Mouse (Mus musculus) cerebellum, adult 9-10 months (tissue): Measurements from ENCODE around the gene Fbxo24.
"Not testable (repeated sequence)": the region's sequence is repeated elsewhere in the genome, so short reads cannot be mapped to it uniquely, and the experiment has no call there.

Experiments used
- DNase-seq: peaks from one replicate; pipeline ENCODE4 v3.0.0; 2022

Gene Fbxo24

DNA sequence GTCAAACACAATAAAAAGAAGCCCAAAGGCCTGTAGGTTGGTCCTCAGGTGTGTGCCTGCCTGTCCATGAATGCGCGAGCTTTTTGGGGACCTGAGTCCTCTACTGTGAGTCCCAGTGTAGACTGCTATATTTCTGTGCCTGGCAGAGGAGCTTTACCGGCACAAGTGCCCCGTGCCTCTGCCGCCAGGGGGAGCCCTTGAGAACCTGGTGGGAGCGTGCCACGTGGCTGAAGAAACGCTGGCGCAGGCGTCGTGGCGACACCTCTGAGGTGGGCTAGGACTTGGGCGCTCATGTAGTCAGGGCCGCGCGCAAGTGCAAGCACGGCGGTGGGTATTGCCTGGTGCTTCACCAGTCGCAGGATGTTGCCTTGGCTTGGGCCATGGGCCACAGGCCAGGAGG, 12.3 kb upstream of the Fbxo24 start, which contains the start of gene Sap25:
Gene Sap25 (plus strand): TSS at position 281 of the 400 bp plus-strand sequence.
- no peak for DNase-seq

DNA sequence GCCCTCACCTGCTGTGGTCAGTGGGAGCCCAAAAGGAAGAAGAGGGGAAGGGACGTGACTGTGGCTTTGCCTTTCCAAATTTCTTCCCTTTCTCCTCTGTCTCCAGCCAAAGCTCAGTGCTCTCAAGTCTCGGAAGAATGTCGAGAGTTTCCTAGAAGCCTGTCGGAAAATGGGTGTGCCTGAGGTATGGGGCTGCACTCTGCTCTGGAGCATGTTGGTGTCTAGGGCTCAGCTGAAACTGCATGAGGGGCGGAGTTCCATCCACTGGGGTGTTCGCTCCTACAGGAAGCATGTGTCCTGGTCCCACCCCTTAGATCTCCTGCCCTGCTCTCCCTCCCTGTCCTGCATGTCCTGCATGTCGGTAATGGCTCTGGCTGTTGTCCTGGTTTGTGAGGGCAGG, 10.7 kb upstream of the Fbxo24 start:
- no peak for DNase-seq

DNA sequence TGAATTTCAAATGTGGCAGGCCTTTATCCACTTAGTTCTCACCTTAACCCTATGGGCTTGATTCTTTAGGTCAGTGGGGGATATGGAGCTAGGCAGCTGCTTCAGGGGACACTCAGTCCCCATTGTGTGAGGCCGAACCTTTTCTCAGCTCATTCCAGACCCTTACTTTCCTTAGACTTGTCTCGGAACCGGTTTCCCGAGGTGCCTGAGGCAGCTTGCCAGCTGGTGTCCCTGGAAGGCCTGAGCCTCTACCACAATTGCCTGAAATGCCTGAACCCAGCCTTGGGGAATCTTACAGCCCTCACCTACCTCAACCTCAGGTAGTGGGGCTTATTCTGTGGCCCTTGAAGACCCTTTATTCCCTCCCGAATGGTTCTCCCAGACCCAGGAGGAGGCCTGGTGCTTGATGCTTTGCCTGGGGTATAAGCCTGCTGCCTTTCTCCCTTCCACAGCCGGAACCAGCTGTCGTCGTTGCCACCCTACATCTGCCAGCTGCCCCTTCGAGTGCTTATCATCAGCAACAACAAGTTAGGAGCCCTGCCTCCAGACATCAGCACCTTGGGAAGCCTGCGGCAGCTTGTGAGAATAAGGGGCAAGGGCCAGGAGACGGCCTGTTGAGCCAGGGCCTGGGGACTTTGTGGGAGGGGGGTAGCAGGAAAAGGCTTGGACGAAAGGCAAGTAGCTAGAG, 4.7 kb upstream of the Fbxo24 start:
- no peak for DNase-seq

DNA sequence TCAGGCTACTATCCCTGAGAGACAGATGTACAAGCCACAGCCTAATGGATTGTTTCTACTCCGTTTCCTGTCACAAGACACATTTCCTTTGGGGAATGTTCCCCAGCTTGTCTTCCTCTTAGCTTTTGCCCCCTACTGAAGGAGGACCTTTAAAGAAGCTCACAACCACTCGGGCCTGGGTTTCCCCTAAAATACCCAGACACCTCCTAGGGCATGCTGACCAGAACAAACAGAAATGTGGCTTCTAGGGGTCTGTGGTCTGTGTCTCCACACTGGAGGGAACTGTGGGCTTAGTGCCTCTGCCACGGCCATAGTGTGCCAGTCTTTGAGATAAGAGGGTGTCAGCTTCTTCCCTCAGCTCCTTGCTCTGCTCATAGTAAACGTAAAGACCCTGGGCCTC, 2.8 kb upstream of the Fbxo24 start:
- DNase-seq: no peak

DNA sequence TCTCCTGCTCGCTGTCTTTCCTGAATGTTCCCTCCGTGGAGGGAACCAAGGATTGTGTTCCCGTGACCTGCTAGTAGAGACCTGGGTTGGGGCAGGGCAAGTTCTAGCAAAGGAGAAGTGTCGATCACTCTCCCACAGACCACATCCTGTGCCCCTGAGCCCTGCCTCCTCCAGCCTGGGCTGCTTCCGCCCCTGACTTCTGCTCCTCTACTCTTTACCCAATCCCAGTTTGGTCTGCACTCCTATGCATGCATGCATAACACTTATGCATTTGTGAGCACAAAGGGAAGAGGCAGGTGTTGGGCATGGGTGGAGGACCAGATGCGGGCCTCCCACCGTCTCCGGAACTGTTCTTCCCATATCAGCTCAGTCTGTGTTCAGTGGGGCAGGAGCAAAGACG, 2.4 kb upstream of the Fbxo24 start:
- no peak for DNase-seq

DNA sequence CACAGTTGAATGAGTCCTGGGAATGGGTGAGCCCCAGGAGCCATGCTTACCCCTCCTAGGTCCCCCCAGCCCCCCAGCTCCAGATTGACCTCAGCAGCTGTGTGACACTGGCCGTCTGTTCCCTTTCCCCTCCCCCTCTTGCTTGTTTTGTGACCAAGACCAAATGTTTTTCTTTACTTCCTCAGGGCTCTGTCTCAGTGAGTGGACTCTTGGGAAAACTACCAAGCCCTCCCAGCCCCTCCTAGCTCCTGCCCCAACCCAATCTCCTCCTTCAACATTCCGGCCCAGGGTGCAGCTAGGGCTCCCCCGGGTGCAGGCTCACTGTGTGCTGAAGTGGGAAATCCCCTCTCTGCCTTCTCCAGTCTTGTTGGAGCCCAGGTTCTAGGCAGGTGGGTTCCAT, 1.8 kb upstream of the Fbxo24 start:
- DNase-seq: peak; percentile 38

DNA sequence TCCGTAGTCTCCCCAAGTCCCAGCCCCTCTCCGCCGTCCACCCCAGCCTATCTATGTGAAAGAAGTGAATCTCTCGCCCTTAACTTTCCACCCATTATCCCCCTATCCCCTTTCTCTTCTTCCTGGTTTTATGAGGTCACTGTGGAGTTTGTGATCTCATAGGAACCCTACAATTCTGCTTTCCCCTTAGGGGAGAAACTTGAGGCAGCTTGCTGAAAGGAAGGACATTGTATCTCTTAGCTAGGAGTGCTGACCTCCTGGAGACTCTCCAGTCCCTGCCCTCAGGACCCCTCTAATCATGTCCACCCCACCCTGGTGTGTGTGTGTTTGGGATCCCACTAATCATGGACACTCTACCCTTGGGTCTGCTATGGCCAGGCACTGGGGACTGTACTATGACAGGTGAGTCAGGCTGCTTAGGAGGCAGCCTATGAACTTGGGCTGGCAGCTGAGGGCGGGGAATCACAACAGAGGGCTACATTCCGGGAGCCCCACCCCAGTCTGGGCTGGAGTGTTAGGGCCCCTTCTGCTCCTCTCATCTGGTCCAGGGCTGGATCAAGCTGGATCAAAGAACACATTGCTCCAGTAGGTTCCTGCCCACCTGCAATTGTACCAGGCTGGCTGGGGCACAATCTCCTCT, 1.2 kb upstream of the Fbxo24 start:
- peak; percentile 44 for DNase-seq

DNA sequence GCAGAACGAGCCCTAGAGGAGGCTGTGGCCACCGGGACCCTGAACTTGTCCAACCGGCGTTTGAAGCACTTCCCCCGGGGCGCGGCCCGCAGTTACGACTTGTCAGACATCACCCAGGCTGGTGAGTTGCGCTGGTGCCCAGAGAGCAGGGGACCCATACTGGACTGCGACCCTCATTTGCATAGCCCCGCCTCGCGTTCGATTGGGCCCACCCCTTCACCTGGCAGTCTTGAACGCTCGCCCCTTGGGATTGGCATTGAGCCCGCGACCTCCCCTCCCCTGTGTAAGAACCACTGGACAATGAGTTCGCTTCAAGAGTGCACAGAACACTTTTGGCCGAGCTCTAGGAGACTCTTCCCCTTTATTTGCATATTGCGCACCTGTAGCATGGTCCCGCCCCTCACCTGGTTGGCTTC, 512 bp upstream of the Fbxo24 start:
- peak; percentile 80 for DNase-seq

DNA sequence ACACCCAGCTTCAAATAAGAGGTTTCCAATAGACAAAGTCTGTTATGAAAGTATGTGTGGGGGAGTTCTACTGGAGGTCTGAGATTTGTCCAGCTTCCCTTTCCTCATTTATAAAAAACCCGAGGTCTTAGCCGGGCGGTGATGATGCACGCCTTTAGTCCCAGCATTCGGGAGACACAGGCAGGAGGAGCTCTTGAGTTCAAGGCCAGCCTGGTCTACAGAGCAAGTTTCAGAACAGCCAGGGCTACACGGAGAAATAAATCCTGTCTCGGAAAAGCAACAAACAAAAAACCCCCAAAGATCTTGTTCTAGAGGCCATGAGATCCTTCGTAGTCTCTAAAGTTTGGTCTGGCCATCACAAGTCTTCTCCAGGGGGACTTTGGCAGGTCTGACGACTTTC, 811 bp downstream of the Fbxo24 start:
- no peak for DNase-seq

DNA sequence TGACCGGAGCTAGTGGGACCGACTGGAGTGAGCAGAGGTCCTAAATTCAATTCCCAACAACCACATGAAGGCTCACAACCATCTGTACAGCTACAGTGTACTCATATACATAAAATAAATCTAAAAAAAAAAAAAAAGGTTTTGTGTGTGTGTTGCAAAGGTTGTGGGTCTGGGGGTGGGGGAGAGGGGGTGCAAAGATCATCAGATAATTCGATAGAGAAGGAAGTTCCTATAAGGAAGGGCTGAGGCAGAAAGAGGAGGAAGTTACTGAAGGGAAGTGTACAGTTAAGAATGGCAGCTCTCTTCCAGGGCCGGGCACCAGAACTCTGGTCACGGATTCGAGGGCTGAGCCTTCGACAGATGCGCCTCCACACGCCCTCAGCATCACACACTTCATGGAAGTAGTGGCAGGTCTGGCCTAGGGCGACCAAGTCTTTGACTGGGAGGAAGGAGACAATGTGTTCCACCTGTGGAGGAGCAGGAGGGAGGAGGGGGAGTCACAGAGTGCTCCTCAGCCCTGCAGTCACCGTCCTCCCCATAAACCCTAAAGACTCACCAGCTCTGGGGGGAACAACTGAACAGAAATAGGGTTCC, 4.8 kb downstream of the Fbxo24 start:
- no peak for DNase-seq

DNA sequence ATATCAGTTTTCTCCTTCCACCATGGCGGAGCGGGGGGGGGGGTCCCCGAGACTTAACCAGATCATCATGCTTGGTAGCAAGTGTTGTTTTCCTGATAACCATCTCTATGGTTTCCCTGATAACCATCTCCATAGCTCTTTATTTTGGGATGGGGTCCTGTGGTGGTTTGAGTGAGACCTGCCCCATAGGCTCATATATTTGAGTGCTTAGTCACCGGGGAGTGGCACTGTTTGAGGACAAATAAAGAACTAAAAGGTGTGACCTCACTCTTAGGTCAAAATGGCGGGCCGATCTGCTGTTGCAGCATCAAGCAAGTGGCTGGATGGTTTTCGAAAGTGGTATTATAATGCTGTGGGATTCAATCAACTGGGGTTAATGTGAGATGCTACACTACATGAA, 13.5 kb downstream of the Fbxo24 start:
- DNase-seq: no peak

DNA sequence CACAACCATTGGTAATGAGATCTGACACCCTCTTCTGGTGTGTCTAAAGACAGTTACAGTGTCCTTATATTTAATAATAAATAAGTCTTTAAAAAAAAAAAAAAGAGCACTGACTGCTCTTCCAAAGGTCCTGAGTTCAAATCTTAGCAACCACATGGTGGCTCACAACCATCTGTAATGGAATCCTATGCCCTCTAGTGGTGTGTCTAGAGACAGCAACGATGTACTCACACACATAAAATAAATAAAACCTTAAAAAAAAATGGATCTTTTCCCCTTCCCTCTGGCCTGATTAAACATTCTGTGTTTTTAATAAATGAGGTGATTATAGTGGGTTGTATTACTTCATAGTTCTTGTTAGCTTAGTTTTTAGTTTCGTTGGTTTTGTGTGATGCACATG, 13.9 kb downstream of the Fbxo24 start:
- not testable (repeated sequence) for DNase-seq

DNA sequence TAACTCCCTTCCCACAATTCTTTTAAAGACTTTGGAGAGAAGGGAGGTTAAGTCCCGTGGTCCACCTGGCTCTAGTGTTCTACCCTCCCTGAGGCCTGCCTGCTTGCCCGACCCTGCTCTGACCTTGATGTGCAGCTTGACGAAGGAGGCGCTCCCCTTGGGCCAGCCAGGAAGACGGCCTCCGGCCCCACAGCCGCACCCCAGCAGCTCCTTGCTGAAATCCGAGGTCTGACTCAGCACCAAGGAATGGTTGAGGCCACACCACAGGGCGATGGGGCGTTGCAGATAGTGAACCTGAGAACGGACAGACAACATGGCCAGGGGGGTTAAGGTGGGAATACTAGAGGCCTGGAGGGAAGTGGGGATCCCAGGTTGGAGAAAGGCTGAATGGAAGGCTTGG, 15.3 kb downstream of the Fbxo24 start, which contains the start of gene Pcolce:
Gene Pcolce (minus strand): TSS at position 235 of the 400 bp plus-strand sequence.
- DNase-seq: no peak

DNA sequence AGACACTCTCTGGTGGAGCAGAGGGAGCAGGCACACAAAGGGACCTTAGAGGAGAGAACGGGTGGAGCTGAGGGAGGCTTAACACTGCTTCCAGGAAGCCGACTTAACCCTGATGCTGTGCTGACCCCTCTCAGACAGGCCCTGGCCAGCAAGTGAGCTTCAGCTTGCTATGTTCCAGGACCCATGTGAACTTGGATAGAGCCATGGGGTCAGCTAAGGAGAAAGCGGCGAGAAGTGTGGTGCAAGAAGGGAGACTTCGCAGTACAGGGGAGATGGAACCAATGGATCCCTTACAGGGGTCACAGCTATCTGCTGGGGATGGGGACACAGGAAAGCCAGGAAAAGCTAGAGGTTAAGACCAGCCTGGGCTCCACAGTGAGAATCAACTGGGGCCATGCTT, 15.7 kb downstream of the Fbxo24 start:
- no peak for DNase-seq

DNA sequence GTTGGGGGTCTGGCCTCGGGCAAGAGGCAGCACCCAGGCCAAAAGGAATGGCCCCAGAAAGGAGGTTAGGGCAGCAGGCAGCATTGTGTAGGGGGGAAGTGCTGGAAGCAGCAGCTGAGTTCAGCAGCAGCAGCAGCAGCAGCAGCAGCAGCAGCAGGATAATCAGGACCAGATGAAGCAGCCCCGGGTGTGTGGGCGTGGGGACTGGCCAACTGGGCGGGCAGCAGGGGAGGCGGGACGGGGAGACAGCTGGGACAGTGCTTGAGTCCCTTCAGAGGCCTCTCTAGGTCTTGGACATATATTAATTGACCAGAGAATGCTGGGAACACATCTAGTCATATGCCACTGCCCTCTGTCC, 17.6 kb downstream of the Fbxo24 start:
- no peak for DNase-seq

DNA sequence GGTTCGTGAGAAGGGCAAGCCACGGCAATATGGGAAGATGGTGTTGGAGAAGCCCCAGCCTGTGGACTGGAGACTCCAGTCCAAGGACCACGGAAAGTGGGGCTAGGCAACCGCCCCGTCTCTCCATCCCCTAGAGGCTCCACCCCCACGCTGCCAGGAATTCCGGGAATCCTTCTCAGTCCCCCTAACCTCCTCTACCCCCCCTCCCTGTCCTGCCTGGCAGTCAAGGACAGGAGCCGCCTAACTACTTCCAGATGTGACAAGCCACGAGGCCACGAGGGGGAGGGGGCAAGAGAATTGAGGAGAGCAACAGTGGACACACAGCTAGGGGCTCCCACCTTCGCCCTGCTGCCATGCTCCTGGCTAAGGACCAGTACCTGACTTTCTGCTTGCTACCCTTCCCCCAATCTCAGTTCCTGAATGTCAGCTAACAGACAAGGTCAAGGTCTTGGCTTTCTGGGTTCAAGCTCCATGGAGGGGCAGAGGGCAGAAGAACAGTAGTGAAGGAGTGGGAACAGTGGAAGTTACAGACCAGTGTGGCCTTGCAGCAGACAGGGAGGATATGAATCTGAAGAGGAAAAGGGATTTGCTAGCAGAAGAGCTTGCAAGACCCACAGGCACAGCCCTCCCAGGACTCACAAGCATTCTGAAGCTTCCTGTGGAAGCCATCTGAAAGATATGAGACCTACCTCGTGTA, 18.1 kb downstream of the Fbxo24 start:
- DNase-seq: no peak

DNA sequence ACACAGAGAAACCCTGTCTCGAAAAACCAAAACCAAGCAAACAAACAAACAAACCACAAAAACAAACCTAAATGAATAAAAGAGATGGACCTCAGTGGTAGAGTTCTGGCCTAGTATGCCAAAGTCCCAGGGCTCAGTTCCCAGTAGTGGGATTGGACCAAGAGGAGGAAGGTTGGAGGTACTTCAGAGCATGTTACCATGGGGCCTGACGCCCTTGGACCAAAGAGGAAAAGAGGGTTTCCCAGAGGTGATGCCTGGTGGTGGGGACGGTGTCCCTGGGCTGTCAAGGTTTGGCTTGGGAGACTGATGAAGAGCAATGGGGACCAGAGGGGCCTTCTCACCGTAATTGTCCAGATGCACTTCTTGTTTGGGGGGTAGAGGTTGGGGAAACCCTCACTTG, 18.7 kb downstream of the Fbxo24 start:
- DNase-seq: no peak

DNA sequence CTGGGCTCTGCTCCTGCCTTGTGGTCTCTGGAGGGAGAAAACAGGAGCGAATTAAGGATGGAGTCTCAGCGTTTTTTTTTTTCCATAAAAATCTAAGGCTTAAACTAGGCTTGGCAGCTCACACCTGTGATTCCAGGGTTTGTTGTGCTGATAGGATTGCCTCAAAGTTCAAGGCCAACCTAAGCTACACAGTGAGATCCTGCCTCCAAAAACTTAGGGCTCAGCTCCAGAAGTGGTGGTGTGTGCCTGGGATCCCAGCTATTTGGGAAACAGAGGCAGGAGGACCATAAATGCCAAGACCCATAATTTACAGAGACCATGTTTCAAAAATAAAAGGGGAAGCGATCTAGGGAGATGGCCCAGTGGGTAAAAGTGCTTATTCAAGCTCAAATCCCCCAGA, 19.5 kb downstream of the Fbxo24 start:
- DNase-seq: no peak

DNA sequence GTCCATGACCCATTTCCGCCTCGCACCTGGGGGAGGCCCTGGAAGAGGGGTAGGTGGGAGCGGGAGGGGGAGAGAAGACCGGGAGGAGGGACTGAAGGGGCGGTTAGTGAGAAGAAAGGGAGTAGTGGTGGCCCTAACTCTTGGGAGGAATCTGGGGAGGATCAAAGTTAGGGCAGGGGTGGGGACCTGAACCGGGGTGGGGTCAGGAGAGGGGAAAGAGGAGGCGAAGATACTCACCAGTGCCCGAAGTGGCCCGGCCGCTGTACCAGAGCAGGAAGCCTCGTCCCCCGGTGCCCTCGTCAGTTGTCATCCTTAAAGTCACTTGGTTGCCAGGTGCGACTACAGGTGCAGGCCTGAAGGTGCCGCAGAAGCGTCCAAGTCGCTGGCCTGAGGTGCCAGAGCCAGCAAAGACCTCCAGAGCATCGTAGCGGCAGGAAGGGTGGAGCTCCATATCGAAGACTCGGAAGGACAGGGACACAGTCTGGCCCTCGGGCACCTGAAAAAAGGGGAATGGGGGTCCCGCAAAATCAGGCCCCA, 20.1 kb downstream of the Fbxo24 start:
- DNase-seq: no peak

DNA sequence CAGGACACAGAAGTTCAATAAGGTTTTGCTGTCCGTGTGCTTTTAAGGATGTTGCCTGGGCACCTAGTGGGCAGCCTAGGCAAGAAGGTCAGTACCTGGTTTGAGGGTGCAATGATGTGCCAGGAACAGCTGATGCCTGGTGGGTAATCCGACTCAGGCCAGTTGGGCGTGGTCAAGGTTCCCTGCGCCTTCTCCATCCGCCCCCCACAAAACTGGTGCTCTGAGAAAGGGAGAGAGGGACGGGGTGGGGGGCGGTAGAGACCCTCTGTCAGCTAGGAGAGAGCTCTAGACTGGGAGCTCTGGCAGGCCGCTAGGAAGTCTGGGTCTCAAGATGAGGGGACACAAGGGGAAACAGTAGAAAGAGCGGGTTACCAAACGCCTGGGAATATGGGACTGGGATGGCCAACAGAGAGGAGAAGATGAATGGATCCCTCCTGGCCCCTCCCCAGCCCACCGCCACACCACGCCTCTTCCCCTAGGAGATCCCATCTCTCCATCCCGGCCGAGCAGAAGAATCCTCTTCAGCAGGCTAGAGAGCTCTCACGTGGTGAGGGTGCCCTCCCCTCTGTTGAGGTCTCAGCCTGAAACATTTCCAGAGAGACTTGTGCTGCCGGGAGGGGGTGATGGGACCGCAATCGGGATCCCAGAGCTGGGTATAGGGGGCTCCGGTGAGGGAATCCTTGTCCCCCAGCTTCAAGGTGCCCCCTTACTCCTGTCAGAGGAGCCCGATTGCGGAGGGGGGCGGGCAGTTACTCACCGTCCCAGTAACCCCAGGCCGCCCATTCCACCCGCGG, 20.7 kb downstream of the Fbxo24 start:
- DNase-seq: no peak

DNA sequence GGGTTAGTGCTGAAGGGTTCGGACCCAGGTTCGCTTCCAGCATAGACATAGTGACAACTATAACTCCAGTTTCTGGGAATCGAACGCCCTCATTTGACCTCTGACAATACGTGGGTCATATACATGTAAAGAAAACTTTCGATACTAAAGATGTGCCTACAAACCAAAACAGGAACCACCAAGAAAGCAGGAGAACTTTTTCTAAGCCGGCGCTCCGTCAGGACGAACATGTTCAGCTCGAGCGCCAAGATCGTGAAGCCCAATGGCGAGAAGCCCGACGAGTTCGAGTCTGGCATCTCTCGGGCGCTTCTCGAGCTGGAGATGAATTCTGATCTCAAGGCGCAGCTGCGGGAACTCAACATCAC, 27.5 kb downstream of the Fbxo24 start:
- DNase-seq: no peak

DNA sequence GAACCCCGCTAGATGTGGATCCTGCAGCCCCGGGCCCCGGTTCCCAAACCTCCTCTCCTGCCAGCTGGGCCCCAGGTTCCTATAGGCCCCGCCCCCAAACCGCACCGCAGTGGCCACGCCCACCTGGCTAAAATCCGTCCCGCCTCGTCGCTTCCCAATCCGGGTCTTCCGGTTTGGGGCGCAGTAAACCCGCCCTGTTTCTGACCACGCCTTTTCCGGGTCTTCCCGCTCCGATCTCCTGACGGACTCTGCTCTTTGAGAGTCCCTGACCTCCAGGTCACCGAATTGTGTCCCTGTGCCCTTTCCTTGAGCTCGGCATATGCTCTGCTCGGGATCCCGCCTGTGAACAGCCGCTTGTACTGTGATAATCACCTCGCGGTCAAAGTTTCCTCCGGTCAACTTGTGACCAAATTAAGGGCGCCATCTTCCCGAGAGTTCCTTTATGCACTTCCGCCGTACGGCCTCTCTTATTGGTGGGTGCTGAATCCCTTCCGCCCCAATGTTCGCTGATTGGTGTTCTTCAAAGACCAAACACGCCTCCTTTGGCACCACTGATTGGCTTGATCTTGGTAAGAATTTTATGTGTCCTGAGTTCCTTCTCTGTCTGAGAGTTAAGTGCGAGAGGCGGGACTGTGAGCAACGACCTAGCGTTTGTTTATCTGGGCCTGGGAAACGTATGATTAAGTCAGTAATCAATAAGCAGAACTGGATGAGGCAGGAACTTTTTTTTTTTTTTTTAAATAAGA, 28.0 kb downstream of the Fbxo24 start, which contains the start of gene Mospd3:
Gene Mospd3 (minus strand): TSS at position 440 of the 746 bp plus-strand sequence.
- peak; percentile 98 for DNase-seq
